In the genomic region with DNA sequence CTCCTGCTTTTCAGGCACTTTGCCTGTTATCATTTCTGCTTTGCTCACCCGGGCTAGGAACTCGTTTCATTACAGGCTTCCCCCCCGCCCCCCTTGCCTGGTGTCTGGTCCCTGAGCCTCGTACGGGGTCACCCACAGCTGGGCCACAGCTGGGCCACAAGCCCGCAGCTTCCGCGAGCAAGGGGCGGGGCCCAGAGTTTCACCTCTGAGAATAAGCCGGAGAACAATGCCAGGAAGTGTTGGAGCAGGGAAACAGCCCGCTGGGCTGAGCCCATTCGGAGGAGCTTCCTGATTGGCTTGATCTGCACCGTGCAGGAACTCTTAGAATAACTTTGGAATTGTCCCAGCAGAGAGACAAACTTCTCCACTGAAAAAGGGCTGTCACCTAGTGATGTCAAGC, we compare ENCODE assay signal across 8 mouse cellular contexts. TPM values are rescaled to one million over a fixed set of nuclear protein-coding genes. Genes with fewer than 3 reads are reported as not detected.
DNase-seq lines count a peak whose midpoint lies in the region; ATAC-seq lines count a peak whose summit lies in the region.

No protein-coding gene starts in this region.

- peaks cover 21% of the 10 kb centered on the region for H3K4me1 ChIP-seq in forebrain, embryonic 10.5 days

- H3K9me3 ChIP-seq in forebrain, embryonic 10.5 days = no peaks in the 10 kb centered on the region

- WGBS in forebrain, embryonic 10.5 days = under 1% methylated on average over 13 of the region's 13 CpGs

- DNase-seq in adrenal gland, adult 8-10 months = peak; percentile 72
- DNase-seq in forebrain, embryonic 10.5 days (ENCODE audit: extremely low spot score, low spot score) = peak; percentile 35
- peak; percentile 92 for DNase-seq in heart, postnatal 10 days
- peak; percentile 87 to 94 for DNase-seq in kidney, postnatal 25 days
- peak; percentile 50 for DNase-seq in splenic B cell, adult 2 months (ENCODE audit: low read depth, low spot score)
- DNase-seq in frontal cortex, postnatal 36 days (ENCODE audit: low spot score in 2 of 2) = no peak
- no peak for DNase-seq in cerebellum, postnatal 4 days (ENCODE audit: low spot score in 2 of 2)

- H3K4me3 ChIP-seq in forebrain, embryonic 10.5 days = peak overlapping the region; percentile 42

- peak overlapping the region; percentile 73 for H3K27ac ChIP-seq in forebrain, embryonic 10.5 days

- H3K36me3 ChIP-seq in forebrain, embryonic 10.5 days (replicated peaks) = no peaks in the 10 kb centered on the region
- no peaks in the 10 kb centered on the region for H3K36me3 ChIP-seq in splenic B cell, adult 2 months (ENCODE audit: control insufficient read depth, insufficient read depth, low read length, poor library complexity, severe bottlenecking)

- intact Hi-C loops in heart, postnatal 10 days (cut with DNase I) = no loop called here

- peak; percentile 47 for ATAC-seq in megakaryocyte, adult 5-6 weeks (ENCODE audit: poor library complexity, severe bottlenecking)

- H3K27me3 ChIP-seq in forebrain, embryonic 10.5 days (ENCODE audit: poor library complexity, severe bottlenecking) = peaks cover 10% of the 10 kb centered on the region
- H3K27me3 ChIP-seq in splenic B cell, adult 2 months (ENCODE audit: control insufficient read depth, insufficient read depth, low read length, poor library complexity, severe bottlenecking) = no peaks in the 10 kb centered on the region

RNA-seq across cellular contexts. Expression of a gene that starts 42.1 kb away (rescaled TPM):
- 100 to 1,000 TPM; 136 to 169 (median 139) TPM for total RNA-seq in adrenal gland, adult 8-10 months (2022)
- 15.4 and 18.3 TPM in 2 replicates for polyA plus RNA-seq in forebrain, embryonic 10.5 days (2016; fragmentation: Nextera tagmentation; extraction: Ambion mirVana)
- 100 to 1,000 TPM; 127 to 141 TPM for total RNA-seq in heart, postnatal 10 days (2021)
- 0.18 and 0.27 TPM in 2 replicates for total RNA-seq in megakaryocyte, adult 5-6 weeks (2015)
- 0.28 TPM in 1 of 2 replicates, not detected in the other for total RNA-seq in megakaryocyte, adult 5-6 weeks (2017)

Comparison
In these comparisons a context has a peak if more than half of its experiments do, and no peak if none do; other contexts are left out.
1. DNase-seq: peak in adrenal gland, adult 8-10 months (single experiment), forebrain, embryonic 10.5 days (single experiment), heart, postnatal 10 days (2 of 2), kidney, postnatal 25 days (2 of 2) and splenic B cell, adult 2 months (single experiment); none in frontal cortex, postnatal 36 days (0 of 2) and cerebellum, postnatal 4 days (0 of 2).
2. RNA of a gene that starts 42.1 kb away (total RNA-seq): 136 to 169 TPM in adrenal gland, adult 8-10 months and 127 to 141 TPM in heart, postnatal 10 days; 0.18 to 0.28 TPM in megakaryocyte, adult 5-6 weeks; every median in the first group is over 10 times any median in the second.